Mouse (Mus musculus) forebrain, embryonic 12.5 days (tissue): ENCODE results near the gene Krtap3-3. TPM values are rescaled to one million over a fixed set of nuclear protein-coding genes. Genes with fewer than 3 reads are reported as not detected.

Experiments
- ATAC-seq: fragments of 200-750 bp; cut with Nextera tagmentation; 2 replicates; pipeline ENCODE4 v1.8.0; 2017; ENCODE audit warnings: moderate TSS enrichment; ENCODE audit not compliant: low FRiP score
- H3K27ac ChIP-seq: fragments of 300-500 bp; sonication (generic); 2 replicates; pipeline ENCODE4 v1.5.1; 2016; ENCODE audit warnings: mild to moderate bottlenecking
- H3K27me3 ChIP-seq: fragments of 300-500 bp; sonication (generic); 2 replicates; pipeline ENCODE4 v1.6.1; 2016; ENCODE audit warnings: mild to moderate bottlenecking
- H3K36me3 ChIP-seq: fragments of 300-500 bp; sonication (generic); replicated peaks from 2 replicates; pipeline ENCODE4 v1.6.1; 2016; ENCODE audit warnings: mild to moderate bottlenecking
- H3K4me1 ChIP-seq: fragments of 300-500 bp; sonication (generic); 2 replicates; pipeline ENCODE4 v1.6.1; 2016
- H3K4me2 ChIP-seq: fragments of 300-500 bp; sonication (generic); 2 replicates; pipeline ENCODE4 v1.6.1; 2016; ENCODE audit warnings: mild to moderate bottlenecking, moderate library complexity
- H3K4me3 ChIP-seq: fragments of 300-500 bp; sonication (generic); replicated peaks from 2 replicates; pipeline ENCODE4 v1.5.1; 2016; ENCODE audit warnings: mild to moderate bottlenecking
- H3K9ac ChIP-seq: fragments of 300-500 bp; sonication (generic); 2 replicates; pipeline ENCODE4 v1.6.1; 2016; ENCODE audit warnings: mild to moderate bottlenecking
- H3K9me3 ChIP-seq: fragments of 300-500 bp; sonication (generic); 2 replicates; pipeline ENCODE4 v1.6.1; 2016
- WGBS: fragments of 180-500 bp; shearing (Covaris S2); methylation state at CpG from one replicate; pipeline ENCODE4 v1.1.7; 2016; 5-methylcytosine and 5-hydroxymethylcytosine counted together
- polyA plus RNA-seq: library from polyadenylated mRNA; unstranded; fragments of >200 nt; fragmentation: Nextera tagmentation; extraction: Ambion mirVana; gene quantifications from 2 replicates; pipeline ENCODE4 v1.2.1, GENCODE M21; 2016

The Krtap3-3 gene
- polyA plus RNA-seq, 1 experiment from 2014 or later = not detected

GRCm38 (mm10) chr11:99557976-99558745 is 7.5 kb upstream of the Krtap3-3 start:
- Histone ChIP-seq H3K27ac (no peak overlapping the region), H3K4me1 (no peaks in the 10 kb centered on the region), H3K27me3 (no peaks in the 10 kb centered on the region), H3K36me3 (no peaks in the 10 kb centered on the region), H3K4me3 (no peak overlapping the region), H3K9ac (no peak overlapping the region), H3K9me3 (no peaks in the 10 kb centered on the region), H3K4me2 (no peak overlapping the region)
- 96% methylated on average over 3 of the region's 3 CpGs for WGBS
- no peak for ATAC-seq

- H3K36me3 ChIP-seq = no peaks in the 10 kb centered on the region
- no peak for ATAC-seq
- H3K27ac ChIP-seq = no peak within 1 kb of the TSS
- peaks cover 3% of the 10 kb centered on the region; the same call in 1 of the 2 replicates for H3K27me3 ChIP-seq
- H3K9me3 ChIP-seq = no peaks in the 10 kb centered on the region
- no peaks in the 10 kb centered on the region for H3K4me1 ChIP-seq
- no peak within 1 kb of the TSS for H3K9ac ChIP-seq
- no peak within 1 kb of the TSS for H3K4me2 ChIP-seq
- no peak within 1 kb of the TSS for H3K4me3 ChIP-seq
- WGBS = 100% methylated on average over 2 of the region's 2 CpGs
Measured at GRCm38 (mm10) chr11:99556753-99557152, 6.1 kb upstream of the Krtap3-3 start, which contains the start of gene Krtap3-2. TSS of gene Krtap3-2 (minus strand) at chr11:99556853.

- H3K27me3 ChIP-seq = peaks cover 3% of the 10 kb centered on the region; the same call in 1 of the 2 replicates
- no peaks in the 10 kb centered on the region for H3K36me3 ChIP-seq
- no peaks in the 10 kb centered on the region for H3K9me3 ChIP-seq
- H3K4me3 ChIP-seq = no peak overlapping the region
- no peak overlapping the region for H3K27ac ChIP-seq
- no peaks in the 10 kb centered on the region for H3K4me1 ChIP-seq
- no peak overlapping the region for H3K4me2 ChIP-seq
- no peak for ATAC-seq
- no peak overlapping the region for H3K9ac ChIP-seq
- WGBS = 91% methylated on average over 2 of the region's 2 CpGs
Measured at GRCm38 (mm10) chr11:99556195-99556594, 5.5 kb upstream of the Krtap3-3 start.

- Histone ChIP-seq H3K36me3 (no peaks in the 10 kb centered on the region), H3K9me3 (no peaks in the 10 kb centered on the region), H3K27me3 (peaks cover 11% of the 10 kb centered on the region; the same call in 1 of the 2 replicates), H3K4me1 (no peaks in the 10 kb centered on the region), H3K27ac (no peak overlapping the region), H3K4me2 (no peak overlapping the region), H3K9ac (no peak overlapping the region), H3K4me3 (no peak overlapping the region)
- ATAC-seq = no peak
Measured at GRCm38 (mm10) chr11:99547892-99548291, 2.8 kb downstream of the Krtap3-3 start.

- 64% methylated on average over 9 of the region's 9 CpGs for WGBS
- no peak overlapping the region for H3K4me3 ChIP-seq
Measured at GRCm38 (mm10) chr11:99539721-99540120, 10.9 kb downstream of the Krtap3-3 start.

GRCm38 (mm10) chr11:99521288-99521860 is 29.3 kb downstream of the Krtap3-3 start, which contains the start of gene Krt39:
TSS of gene Krt39 (minus strand) at chr11:99521338.
- Histone ChIP-seq H3K9ac (no peak within 1 kb of the TSS), H3K9me3 (no peaks in the 10 kb centered on the region), H3K4me2 (no peak within 1 kb of the TSS), H3K4me3 (no peak within 1 kb of the TSS), H3K27me3 (no peaks in the 10 kb centered on the region), H3K4me1 (no peaks in the 10 kb centered on the region), H3K27ac (no peak within 1 kb of the TSS), H3K36me3 (no peaks in the 10 kb centered on the region)
- 91% methylated on average over 13 of the region's 13 CpGs for WGBS
- no peak for ATAC-seq

More at GRCm38 (mm10) chr11:99539721-99540120, 10.9 kb downstream of the Krtap3-3 start:
- no peaks in the 10 kb centered on the region for H3K9me3 ChIP-seq
- H3K4me1 ChIP-seq = no peaks in the 10 kb centered on the region
- no peak for ATAC-seq
- H3K27ac ChIP-seq = no peak overlapping the region
- no peaks in the 10 kb centered on the region for H3K36me3 ChIP-seq
- H3K4me2 ChIP-seq = no peak overlapping the region
- no peaks in the 10 kb centered on the region for H3K27me3 ChIP-seq
- H3K9ac ChIP-seq = no peak overlapping the region

GRCm38 (mm10) chr11:99514098-99514497 is 36.6 kb downstream of the Krtap3-3 start:
- no peak overlapping the region for H3K9ac ChIP-seq
- no peaks in the 10 kb centered on the region for H3K36me3 ChIP-seq
- ATAC-seq = no peak
- H3K27ac ChIP-seq = no peak overlapping the region
- H3K27me3 ChIP-seq = no peaks in the 10 kb centered on the region
- no peak overlapping the region for H3K4me2 ChIP-seq
- H3K4me1 ChIP-seq = no peaks in the 10 kb centered on the region
- H3K4me3 ChIP-seq = no peak overlapping the region
- H3K9me3 ChIP-seq = no peaks in the 10 kb centered on the region
- WGBS = 89% methylated on average over 8 of the region's 8 CpGs

Other genes starting within 250 kb of the Krtap3-3 start
- gene Krt25, start 227.9 kb downstream of the Krtap3-3 start, polyA plus RNA-seq = 0.09 and 0.13 TPM in 2 replicates
- gene Krt26, start 212.9 kb downstream of the Krtap3-3 start, polyA plus RNA-seq = not detected in 2 replicates
- not detected in 2 replicates for gene Krt27, start 199.8 kb downstream of the Krtap3-3 start, polyA plus RNA-seq
- gene Krt28, start 176.0 kb downstream of the Krtap3-3 start, polyA plus RNA-seq = 0.38 and 0.40 TPM in 2 replicates
- gene Krt10, start 161.5 kb downstream of the Krtap3-3 start, polyA plus RNA-seq = 40.2 and 42.4 TPM in 2 replicates
- not detected in 2 replicates for gene Krt12, start 128.6 kb downstream of the Krtap3-3 start, polyA plus RNA-seq
- 0.15 TPM in 1 of 2 replicates, not detected in the other for gene Krt20, start 112.7 kb downstream of the Krtap3-3 start, polyA plus RNA-seq
- 0.74 and 0.75 TPM in 2 replicates for gene Krt23, start 57.7 kb downstream of the Krtap3-3 start, polyA plus RNA-seq
- not detected in 2 replicates for gene Krt39, start 29.5 kb downstream of the Krtap3-3 start, polyA plus RNA-seq
- gene Krt40, start 7.7 kb downstream of the Krtap3-3 start, polyA plus RNA-seq = not detected in 2 replicates
- gene Krtap3-2, start 6.0 kb upstream of the Krtap3-3 start, polyA plus RNA-seq = not detected in 2 replicates
- gene Gm11939, start 8.6 kb upstream of the Krtap3-3 start, polyA plus RNA-seq = not detected in 2 replicates
- not detected in 2 replicates for gene Krtap3-1, start 15.8 kb upstream of the Krtap3-3 start, polyA plus RNA-seq
- gene Krtap1-5, start 30.2 kb upstream of the Krtap3-3 start, polyA plus RNA-seq = not detected in 2 replicates
- gene Krtap1-4, start 32.8 kb upstream of the Krtap3-3 start, polyA plus RNA-seq = not detected in 2 replicates
- not detected in 2 replicates for gene Krtap1-3, start 40.5 kb upstream of the Krtap3-3 start, polyA plus RNA-seq
- not detected in 2 replicates for gene Krtap9-3, start 47.2 kb upstream of the Krtap3-3 start, polyA plus RNA-seq
- not detected in 2 replicates for gene Gm11938, start 52.4 kb upstream of the Krtap3-3 start, polyA plus RNA-seq
- gene Gm11937, start 59.3 kb upstream of the Krtap3-3 start, polyA plus RNA-seq = not detected in 2 replicates
- not detected in 2 replicates for gene Krtap2-4, start 64.0 kb upstream of the Krtap3-3 start, polyA plus RNA-seq
- not detected in 2 replicates for gene Gm11562, start 69.6 kb upstream of the Krtap3-3 start, polyA plus RNA-seq
- not detected in 2 replicates for gene Krtap4-1, start 77.4 kb upstream of the Krtap3-3 start, polyA plus RNA-seq
- not detected in 2 replicates for gene Krtap4-2, start 84.2 kb upstream of the Krtap3-3 start, polyA plus RNA-seq
- gene Krtap4-7, start 93.2 kb upstream of the Krtap3-3 start, polyA plus RNA-seq = not detected in 2 replicates
- not detected in 2 replicates for gene Gm11555, start 99.4 kb upstream of the Krtap3-3 start, polyA plus RNA-seq
- not detected in 2 replicates for gene Gm11563, start 108.1 kb upstream of the Krtap3-3 start, polyA plus RNA-seq
- not detected in 2 replicates for gene Krtap4-6, start 115.1 kb upstream of the Krtap3-3 start, polyA plus RNA-seq
- not detected in 2 replicates for gene Gm14190, start 139.9 kb upstream of the Krtap3-3 start, polyA plus RNA-seq
- not detected in 2 replicates for gene Gm14180, start 183.4 kb upstream of the Krtap3-3 start, polyA plus RNA-seq
- not detected in 2 replicates for gene Gm11595, start 222.0 kb upstream of the Krtap3-3 start, polyA plus RNA-seq
- gene Krtap4-8, start 229.8 kb upstream of the Krtap3-3 start, polyA plus RNA-seq = not detected in 2 replicates
- gene Krtap4-9, start 234.3 kb upstream of the Krtap3-3 start, polyA plus RNA-seq = not detected in 2 replicates
- not detected in 2 replicates for gene Gm11596, start 242.6 kb upstream of the Krtap3-3 start, polyA plus RNA-seq
- gene Gm11569, start 248.1 kb upstream of the Krtap3-3 start, polyA plus RNA-seq = not detected in 2 replicates